Mouse (Mus musculus): ENCODE data around the gene Apba1.

The Apba1 gene

GRCm38 (mm10) chr19:23803221-23803870 is 44.7 kb downstream of the Apba1 start:
- no peak for DNase-seq (ENCODE audit: low read depth in 1 of 2, low spot score in 2 of 2)

- no peak for DNase-seq (ENCODE audit: low read depth in 1 of 2, low spot score in 2 of 2)
Observed at GRCm38 (mm10) chr19:23806796-23807195, 48.1 kb downstream of the Apba1 start.

DNA sequence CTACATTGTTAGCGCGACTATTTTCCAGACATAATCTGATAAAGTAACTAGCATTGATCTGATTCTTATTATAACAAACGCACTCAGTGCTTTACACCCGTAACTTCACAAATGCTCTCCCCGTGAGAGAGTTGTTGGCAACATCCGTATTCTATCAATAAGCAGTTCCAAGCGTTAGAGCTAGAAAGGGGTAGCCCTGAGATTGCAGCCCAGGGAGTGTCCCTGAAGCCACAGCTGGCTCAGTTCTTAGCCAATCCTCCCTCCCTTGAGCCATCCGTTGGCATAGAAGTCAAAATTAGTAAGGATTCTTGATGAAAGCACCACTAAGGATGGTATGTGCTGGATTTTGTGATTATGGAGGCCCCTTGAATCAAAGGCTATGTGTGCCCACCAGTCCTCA is 48.7 kb downstream of the Apba1 start:
- DNase-seq (ENCODE audit: low read depth in 1 of 2, low spot score in 2 of 2) = no peak

DNA sequence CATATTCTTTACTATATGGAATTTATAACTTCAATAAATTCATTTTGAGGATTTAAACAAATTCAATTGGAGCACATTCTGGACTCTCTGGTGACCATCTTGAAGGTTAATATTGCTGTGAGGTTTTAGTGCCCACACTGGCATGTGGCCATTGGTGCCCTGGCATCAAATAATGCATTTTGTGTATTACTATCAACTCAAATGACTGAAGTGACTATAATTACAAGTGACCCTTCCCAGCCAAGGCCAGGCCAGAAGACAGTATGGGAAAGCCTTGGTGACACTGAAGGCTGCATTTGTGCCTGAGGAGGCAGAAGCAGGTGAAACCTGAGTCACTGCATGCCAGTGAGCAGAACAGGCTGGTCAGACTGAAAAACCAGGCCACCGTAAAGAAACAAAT is 50.5 kb downstream of the Apba1 start:
- DNase-seq (ENCODE audit: low read depth in 1 of 2, low spot score in 2 of 2) = no peak

DNA sequence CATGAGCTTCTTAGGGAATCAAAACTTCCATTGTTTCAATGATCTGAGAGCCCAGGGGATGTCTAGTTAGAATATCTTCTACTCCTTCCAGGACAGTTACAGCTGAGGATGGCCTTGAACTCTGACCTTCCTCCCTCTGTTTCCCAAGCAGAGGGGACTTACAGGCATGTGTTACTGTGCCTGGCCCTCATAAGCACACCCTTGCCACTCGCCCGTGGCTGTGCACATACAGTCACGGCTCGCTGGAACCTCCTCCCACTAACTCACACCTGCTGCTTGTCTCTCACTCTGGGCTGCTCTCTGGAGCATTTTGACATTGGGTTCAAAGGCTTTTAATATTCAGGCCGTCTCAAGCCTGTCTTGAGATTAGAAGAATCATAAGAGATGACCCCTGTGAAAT is 51.8 kb downstream of the Apba1 start:
- no peak for DNase-seq (ENCODE audit: low read depth in 1 of 2, low spot score in 2 of 2)

GRCm38 (mm10) chr19:23810976-23811375 is 52.3 kb downstream of the Apba1 start:
- no peak for DNase-seq (ENCODE audit: low read depth in 1 of 2, low spot score in 2 of 2)

- DNase-seq (ENCODE audit: low read depth in 1 of 2, low spot score in 2 of 2) = no peak
Observed at GRCm38 (mm10) chr19:23816762-23817161, 58.1 kb downstream of the Apba1 start.

GRCm38 (mm10) chr19:23817196-23817595 is 58.5 kb downstream of the Apba1 start:
- no peak for DNase-seq (ENCODE audit: low read depth in 1 of 2, low spot score in 2 of 2)

DNA sequence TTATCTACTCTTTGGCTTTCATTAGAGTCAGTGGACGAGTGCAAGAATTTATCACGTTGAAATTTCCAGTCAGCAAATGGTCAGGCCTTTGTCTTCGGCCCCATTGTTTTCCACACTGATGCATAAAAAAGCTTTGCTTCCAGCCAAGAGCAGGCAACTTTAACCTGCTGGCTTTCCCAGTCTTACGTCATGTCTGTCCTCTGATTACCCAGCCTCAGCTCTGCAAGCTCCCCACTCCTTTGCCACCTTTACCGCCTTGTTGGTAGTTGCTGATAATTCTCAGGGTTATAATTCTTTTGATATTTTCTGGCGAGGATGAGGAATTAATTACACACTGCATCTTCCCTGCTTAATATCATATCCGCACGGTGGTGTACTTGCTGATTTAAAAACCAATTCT is 61.2 kb downstream of the Apba1 start:
- DNase-seq (ENCODE audit: low read depth in 1 of 2, low spot score in 2 of 2) = no peak

DNA sequence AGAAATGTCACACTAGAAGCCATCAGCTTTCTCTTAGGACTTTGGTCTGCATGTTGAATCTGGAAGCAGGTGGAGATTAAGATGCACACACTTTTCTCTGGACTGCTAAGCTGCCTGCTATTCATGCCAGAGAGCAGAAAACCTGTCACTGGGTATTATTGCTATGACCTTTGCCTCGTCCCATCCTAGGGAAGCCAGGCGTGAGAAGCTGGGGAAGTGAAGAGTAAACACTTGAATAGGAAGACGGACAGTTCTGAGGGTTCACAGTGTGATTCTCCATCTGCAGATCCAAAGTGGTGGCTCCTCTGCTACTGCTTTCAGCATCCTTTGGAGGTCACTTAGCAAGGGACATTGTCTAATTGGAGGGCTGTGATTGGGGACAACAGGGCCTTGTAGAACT is 63.8 kb downstream of the Apba1 start:
- DNase-seq (ENCODE audit: low read depth in 1 of 2, low spot score in 2 of 2) = no peak

GRCm38 (mm10) chr19:23823533-23823932 is 64.8 kb downstream of the Apba1 start:
- DNase-seq (ENCODE audit: low read depth in 1 of 2, low spot score in 2 of 2) = no peak

GRCm38 (mm10) chr19:23826251-23826650 is 67.6 kb downstream of the Apba1 start:
- no peak for DNase-seq (ENCODE audit: low read depth in 1 of 2, low spot score in 2 of 2)

DNA sequence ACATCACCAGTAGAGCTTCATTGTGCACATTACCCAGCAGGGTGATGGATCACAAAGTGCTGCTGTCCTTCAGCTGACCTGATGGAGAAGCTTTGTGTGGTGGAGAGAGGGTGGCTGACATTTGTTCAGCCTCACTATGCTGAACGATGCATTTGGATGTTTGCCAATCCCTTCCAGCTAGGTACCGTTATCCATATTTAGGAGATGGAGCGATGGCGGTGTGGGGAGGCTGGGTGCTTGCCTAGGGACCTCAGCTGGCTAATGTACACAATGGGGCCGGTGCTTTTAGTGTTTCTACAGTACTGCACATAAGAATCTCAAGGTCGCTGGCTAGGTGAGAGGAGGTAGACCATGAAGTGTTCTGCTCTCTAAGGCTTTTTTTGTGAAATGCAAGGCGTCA is 72.1 kb downstream of the Apba1 start:
- no peak for DNase-seq (ENCODE audit: low read depth in 1 of 2, low spot score in 2 of 2)

GRCm38 (mm10) chr19:23833685-23834682 is 75.3 kb downstream of the Apba1 start:
- DNase-seq (ENCODE audit: low read depth in 1 of 2, low spot score in 2 of 2) = no peak

GRCm38 (mm10) chr19:23834721-23835120 is 76.0 kb downstream of the Apba1 start:
- DNase-seq (ENCODE audit: low read depth in 1 of 2, low spot score in 2 of 2) = no peak

DNA sequence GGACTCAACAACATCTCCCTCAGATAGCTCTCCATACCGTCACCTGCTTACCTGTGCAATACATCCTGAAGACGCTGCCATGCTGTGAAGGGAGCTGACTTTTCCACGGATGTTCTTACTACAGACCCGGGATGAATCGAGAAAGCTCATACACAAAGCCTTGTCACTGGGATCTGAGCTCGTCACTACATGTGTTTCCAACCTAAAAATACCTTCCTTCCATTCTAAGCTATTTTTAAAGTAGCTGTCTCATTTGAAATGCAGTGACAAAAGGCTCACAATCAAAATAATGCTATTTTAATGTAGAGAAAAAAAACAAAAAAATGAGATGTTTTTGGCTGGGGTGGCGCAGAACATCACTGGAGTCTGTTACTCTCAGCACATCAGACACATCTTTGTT is 97.1 kb downstream of the Apba1 start:
- no peak for DNase-seq (ENCODE audit: low read depth in 1 of 2, low spot score in 2 of 2)

DNA sequence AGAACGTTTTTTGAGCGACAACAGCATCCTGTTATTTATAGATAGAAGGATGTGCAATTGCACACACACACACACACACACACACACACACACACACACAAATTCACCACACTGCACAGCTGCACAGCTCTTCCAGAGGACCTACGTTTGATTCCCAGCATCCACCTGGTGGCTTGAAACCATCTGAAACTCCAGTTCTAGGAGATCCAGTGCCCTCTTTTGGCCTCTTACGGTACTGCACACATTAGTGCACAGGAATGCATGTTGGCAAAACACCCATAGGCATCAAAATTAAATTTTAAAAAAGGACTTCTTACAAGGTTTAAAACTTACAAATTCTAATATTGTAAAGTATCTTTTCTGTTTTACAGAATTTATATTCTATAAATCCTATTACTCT is 99.4 kb downstream of the Apba1 start:
- no peak for DNase-seq (ENCODE audit: low read depth in 1 of 2, low spot score in 2 of 2)

GRCm38 (mm10) chr19:23858781-23859180 is 100.1 kb downstream of the Apba1 start:
- DNase-seq (ENCODE audit: low read depth in 1 of 2, low spot score in 2 of 2) = no peak

- no peak for DNase-seq (ENCODE audit: low read depth in 1 of 2, low spot score in 2 of 2)
Observed at GRCm38 (mm10) chr19:23860151-23860820, 101.6 kb downstream of the Apba1 start.

DNA sequence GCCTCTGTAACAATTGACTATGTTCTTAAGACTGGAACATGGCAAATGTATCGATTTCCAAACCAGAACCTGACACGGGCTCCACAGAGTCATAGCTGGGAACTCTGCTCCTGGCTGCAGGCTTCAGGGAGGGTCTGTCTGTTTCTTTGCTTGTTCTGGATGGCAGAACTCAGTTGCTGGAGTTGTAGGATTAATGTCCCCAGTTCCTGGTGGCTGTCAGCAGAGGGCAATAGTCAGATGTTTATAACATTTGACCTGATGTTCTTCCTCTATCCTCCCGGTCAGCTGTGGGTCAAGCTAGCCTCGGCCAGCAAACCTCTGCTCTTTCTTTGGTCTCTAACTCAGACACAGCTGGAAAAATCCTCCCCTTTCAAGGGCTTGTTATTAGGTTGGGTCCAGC is 104.0 kb downstream of the Apba1 start:
- no peak for DNase-seq (ENCODE audit: low read depth in 1 of 2, low spot score in 2 of 2)

GRCm38 (mm10) chr19:23863959-23864358 is 105.3 kb downstream of the Apba1 start:
- no peak for DNase-seq (ENCODE audit: low read depth in 1 of 2, low spot score in 2 of 2)

GRCm38 (mm10) chr19:23866045-23866444 is 107.4 kb downstream of the Apba1 start:
- DNase-seq (ENCODE audit: low read depth in 1 of 2, low spot score in 2 of 2) = no peak

Data from monocyte, adult 2 months (primary cell).